Mouse (Mus musculus) embryo, embryonic 11 days (tissue): ENCODE results near the gene Gfm1.

ENCODE experiments used
- DNase-seq: peaks from one replicate; pipeline ENCODE4 v3.0.0-alpha.2; 2015

Gfm1 gene

GRCm38 (mm10) chr3:67498773-67499405 lies 69.0 kb downstream of the Gfm1 start:
- DNase-seq: no peak

DNA sequence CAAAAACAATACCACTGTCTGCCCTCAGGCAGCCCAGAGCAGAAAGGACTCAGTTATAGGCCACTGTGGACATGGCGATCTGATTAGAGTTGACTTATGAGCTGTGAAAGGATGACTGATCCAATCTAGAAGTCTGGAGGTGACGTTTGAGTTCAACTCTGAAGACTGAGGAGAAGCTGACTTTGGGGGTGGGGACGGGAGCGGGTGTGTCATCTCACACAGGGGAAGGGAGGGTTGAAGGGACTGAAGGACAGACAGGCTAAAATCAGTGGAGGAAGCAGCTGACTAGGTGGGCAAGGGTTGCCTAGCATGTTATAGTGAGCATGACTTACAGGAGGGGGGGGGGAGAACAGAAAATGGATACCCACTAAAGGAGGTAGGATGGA lies 69.5 kb downstream of the Gfm1 start:
- DNase-seq: no peak

DNA sequence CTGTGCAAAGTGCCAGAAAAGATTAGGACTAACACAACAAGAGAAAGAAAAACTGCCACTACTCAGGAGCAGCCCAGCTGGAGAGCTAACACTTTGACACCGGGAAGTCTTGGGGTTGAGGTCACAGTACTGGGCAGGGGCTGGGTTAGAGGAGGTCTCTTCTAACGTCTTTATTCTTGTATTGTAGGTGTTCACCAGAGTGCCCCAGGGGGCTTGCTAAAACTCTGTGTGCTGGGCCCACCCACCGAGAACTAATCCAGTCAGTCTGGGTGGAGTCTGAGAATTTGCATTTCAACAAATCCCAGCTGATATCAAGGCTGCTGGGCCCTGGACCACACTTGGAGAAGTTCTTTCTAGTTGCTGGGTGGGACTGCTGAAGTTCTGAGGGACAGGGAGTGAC lies 74.0 kb downstream of the Gfm1 start:
- peak; percentile 40 for DNase-seq

DNA sequence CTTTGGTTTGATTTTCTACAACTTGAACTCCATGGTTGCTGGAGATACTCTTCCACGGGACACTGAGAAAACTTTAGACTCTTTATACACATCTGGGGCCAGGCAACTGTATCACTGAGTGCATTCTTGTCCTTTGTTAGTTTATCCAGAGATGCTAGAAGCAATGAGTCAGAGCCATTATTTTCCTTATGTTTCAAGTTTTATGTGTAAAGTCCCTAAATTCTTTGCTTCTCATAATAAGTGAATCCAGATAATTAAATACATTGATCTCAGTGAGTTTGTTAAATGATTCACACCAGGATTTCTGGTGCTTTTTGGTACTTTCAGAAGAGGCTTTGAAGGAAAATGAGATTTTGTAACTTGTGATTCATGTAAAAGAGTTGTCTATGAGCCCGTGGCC lies 75.4 kb downstream of the Gfm1 start:
- no peak for DNase-seq

- no peak for DNase-seq
Observed at GRCm38 (mm10) chr3:67508216-67508892, 78.5 kb downstream of the Gfm1 start.

- peak; percentile 86 for DNase-seq
Observed at GRCm38 (mm10) chr3:67512807-67513206, 82.9 kb downstream of the Gfm1 start.

- peak; percentile 55 for DNase-seq
Observed at GRCm38 (mm10) chr3:67514801-67515273, 84.9 kb downstream of the Gfm1 start.

GRCm38 (mm10) chr3:67515274-67515801 lies 85.4 kb downstream of the Gfm1 start, which contains the start of gene Rarres1:
TSS of gene Rarres1 (minus strand) at chr3:67515523.
- DNase-seq: peak; percentile 57

- DNase-seq: no peak
Observed at GRCm38 (mm10) chr3:67520568-67521143, 90.8 kb downstream of the Gfm1 start.

GRCm38 (mm10) chr3:67522709-67523108 lies 92.8 kb downstream of the Gfm1 start:
- no peak for DNase-seq

GRCm38 (mm10) chr3:67524768-67525167 lies 94.9 kb downstream of the Gfm1 start:
- no peak for DNase-seq
